Mouse (Mus musculus): ENCODE measurements around the gene Alox8.

DNA sequence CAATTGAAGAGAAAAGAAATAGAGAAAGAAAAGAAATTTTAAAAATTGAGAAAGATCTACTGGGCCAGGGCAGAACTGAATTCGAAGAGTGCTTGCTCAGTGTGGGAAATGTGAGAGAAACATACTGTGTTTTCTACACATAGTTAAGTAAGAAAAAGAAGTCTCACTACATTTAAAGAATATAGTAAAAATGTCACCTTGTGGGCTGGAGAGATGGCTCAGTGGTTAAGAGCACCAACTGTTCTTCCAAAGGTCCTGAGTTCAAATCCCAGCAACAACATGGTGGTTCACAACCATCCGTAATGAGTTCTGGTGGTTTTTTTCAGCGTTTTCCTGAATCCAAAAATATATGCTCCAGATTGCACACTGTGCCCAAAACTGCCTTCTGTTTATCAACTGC lies 19.1 kb downstream of the Alox8 start:
- TF ChIP-seq POLR2A (IDR thresholded peaks at IDR 0.05; ENCODE audit: insufficient read length, low read depth) (no peak), USF1 (IDR thresholded peaks at IDR 0.05; ENCODE audit: low read depth) (no peak), TCF12 (IDR thresholded peaks at IDR 0.05; ENCODE audit: insufficient read depth, poor library complexity, severe bottlenecking) (no peak), TCF3 (IDR thresholded peaks at IDR 0.05; ENCODE audit: insufficient read length, low read depth) (no peak), SRF (IDR thresholded peaks at IDR 0.05; ENCODE audit: control insufficient read depth, insufficient read length, low read depth) (no peak), MAX (IDR thresholded peaks at IDR 0.05; ENCODE audit: low read depth) (no peak), MYOD1 (IDR thresholded peaks at IDR 0.05; ENCODE audit: control insufficient read depth in 1 of 3, insufficient read length in 2 of 3, low read depth in 2 of 3) (no peak), E2F4 (IDR thresholded peaks at IDR 0.05; ENCODE audit: insufficient read depth) (no peak), CEBPB (IDR thresholded peaks at IDR 0.05; ENCODE audit: insufficient read depth, poor library complexity, severe bottlenecking) (no peak), MYOG (IDR thresholded peaks at IDR 0.05; ENCODE audit: control insufficient read depth in 1 of 3, insufficient read depth in 1 of 3, insufficient read length in 2 of 3, low read depth in 2 of 3) (no peak), REST (IDR thresholded peaks at IDR 0.05; ENCODE audit: insufficient read depth, insufficient read length) (no peak)

All from myocyte (in vitro differentiated cells).